Mouse (Mus musculus) forebrain, embryonic 11.5 days (tissue): ENCODE data around the gene Trim2. TPM values are rescaled to one million over a fixed set of nuclear protein-coding genes. Genes with fewer than 3 reads are reported as not detected.

Source experiments
- ATAC-seq: fragments of 200-750 bp; cut with Nextera tagmentation; replicated peaks from 2 replicates; pipeline ENCODE4 v1.8.0; 2017; ENCODE audit warnings: moderate TSS enrichment; ENCODE audit not compliant: low FRiP score
- DNase-seq: peaks from one replicate; pipeline ENCODE4 v3.0.0-alpha.2; 2017; ENCODE audit warnings: low spot score
- H3K27ac ChIP-seq: fragments of 300-500 bp; sonication (generic); 2 replicates; pipeline ENCODE4 v1.5.1; 2014; ENCODE audit warnings: low read depth, low read length
- H3K27me3 ChIP-seq: fragments of 300-500 bp; sonication (generic); 2 replicates; pipeline ENCODE4 v1.6.1; 2014; ENCODE audit warnings: mild to moderate bottlenecking, low read length, mixed read lengths; ENCODE audit not compliant: control insufficient read depth, insufficient read depth
- H3K36me3 ChIP-seq: fragments of 300-500 bp; sonication (generic); 2 replicates; pipeline ENCODE4 v1.6.1; 2014; ENCODE audit warnings: mild to moderate bottlenecking, low read length, moderate library complexity, mixed read lengths; ENCODE audit not compliant: control insufficient read depth, insufficient read depth
- H3K4me1 ChIP-seq: fragments of 300-500 bp; sonication (generic); replicated peaks from 2 replicates; pipeline ENCODE4 v1.6.1; 2014; ENCODE audit warnings: low read length, mixed read lengths; ENCODE audit not compliant: control insufficient read depth, insufficient read depth
- H3K4me2 ChIP-seq: fragments of 300-500 bp; sonication (generic); 2 replicates; pipeline ENCODE4 v1.6.1; 2014; ENCODE audit warnings: low read depth, mild to moderate bottlenecking, low read length, moderate library complexity, mixed read lengths; ENCODE audit not compliant: severe bottlenecking
- H3K4me3 ChIP-seq: fragments of 300-500 bp; sonication (generic); 2 replicates; pipeline ENCODE4 v1.5.1; 2014; ENCODE audit warnings: low read depth, low read length
- H3K9ac ChIP-seq: fragments of 300-500 bp; sonication (generic); 2 replicates; pipeline ENCODE4 v1.6.1; 2014; ENCODE audit warnings: low read length
- H3K9me3 ChIP-seq: fragments of 300-500 bp; sonication (generic); 2 replicates; pipeline ENCODE4 v1.6.1; 2016; ENCODE audit warnings: low read length, mixed read lengths; ENCODE audit not compliant: control insufficient read depth
- WGBS: fragments of 180-500 bp; shearing (Covaris S2); extraction: QIAGEN DNeasy Blood & Tissue Kit; methylation state at CpG from one replicate; pipeline ENCODE4 v1.1.7; 2014; 5-methylcytosine and 5-hydroxymethylcytosine counted together
- polyA plus RNA-seq: library from polyadenylated mRNA; unstranded; fragments of >200 nt; fragmentation: Nextera tagmentation; extraction: Ambion mirVana; gene quantifications from 2 replicates; pipeline ENCODE4 v1.2.1, GENCODE M21; 2014

Gene Trim2
- polyA plus RNA-seq, 1 experiment from 2014 or later, result 70.3 TPM

DNA sequence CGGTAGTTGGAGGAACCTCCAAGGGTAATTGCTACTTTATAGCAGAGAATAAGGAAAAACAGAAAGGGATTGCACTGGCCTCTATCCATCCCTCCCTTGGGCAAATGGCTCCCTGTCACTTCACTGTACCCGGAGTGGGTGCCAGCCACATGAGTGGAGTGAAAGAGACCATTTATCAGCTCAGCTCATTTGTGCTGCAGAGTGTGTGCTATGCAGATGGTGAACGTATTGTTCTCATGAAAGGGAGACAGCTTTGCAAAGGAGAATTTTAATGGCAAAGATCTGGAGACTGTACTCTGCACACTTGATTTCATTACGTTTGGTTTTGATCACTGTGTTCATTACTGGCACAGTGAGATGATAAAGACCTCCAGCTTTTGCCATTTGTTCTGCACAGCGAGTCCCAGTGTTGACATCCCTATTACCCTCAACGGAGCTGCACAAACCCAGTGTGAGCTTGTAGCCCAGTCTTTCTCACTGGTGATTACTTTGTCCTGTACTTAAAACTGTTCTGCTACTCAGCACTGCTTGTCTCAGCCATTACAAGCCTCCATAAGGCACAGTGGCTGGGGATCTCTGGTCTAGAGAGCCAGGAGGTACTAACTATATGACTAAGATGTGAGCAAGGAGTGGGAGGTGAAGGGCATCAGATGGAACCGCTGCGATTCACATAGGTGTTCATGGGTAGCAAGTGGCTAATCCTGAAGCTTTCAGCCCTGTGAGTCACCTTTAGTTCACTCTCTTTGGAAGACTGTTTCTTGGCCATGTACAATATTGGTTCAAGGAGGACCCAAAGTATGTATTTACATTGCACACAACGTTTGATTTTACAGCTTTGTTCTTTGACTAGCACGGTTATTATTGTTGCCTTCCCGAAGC, 53.7 kb downstream of the Trim2 start:
- Histone ChIP-seq H3K27ac (peak overlapping the region; percentile 46; the same call in 1 of the 2 replicates), H3K4me2 (no peak overlapping the region), H3K9me3 (no peaks in the 10 kb centered on the region), H3K4me1 (peaks cover 19% of the 10 kb centered on the region), H3K27me3 (peaks cover 2% of the 10 kb centered on the region; the same call in 1 of the 2 replicates), H3K4me3 (no peak overlapping the region), H3K9ac (peak overlapping the region; percentile 20), H3K36me3 (no peaks in the 10 kb centered on the region)
- WGBS, result 67% methylated on average over 11 of the region's 11 CpGs
- ATAC-seq, result peak; percentile 66
- DNase-seq, result no peak

GRCm38 (mm10) chr3:84251721-84252120, 55.0 kb downstream of the Trim2 start:
- H3K27ac ChIP-seq, result no peak overlapping the region
- no peak for ATAC-seq
- 89% methylated on average over 4 of the region's 4 CpGs for WGBS

GRCm38 (mm10) chr3:84250275-84250674, 56.4 kb downstream of the Trim2 start:
- no peak overlapping the region for H3K9ac ChIP-seq
- no peaks in the 10 kb centered on the region for H3K9me3 ChIP-seq
- H3K4me3 ChIP-seq, result no peak overlapping the region
- 95% methylated on average over 7 of the region's 7 CpGs for WGBS
- DNase-seq (no peak), ATAC-seq (no peak)
- no peaks in the 10 kb centered on the region for H3K36me3 ChIP-seq
- H3K27ac ChIP-seq, result no peak overlapping the region
- H3K4me1 ChIP-seq, result peaks cover 18% of the 10 kb centered on the region
- H3K27me3 ChIP-seq, result no peaks in the 10 kb centered on the region
- no peak overlapping the region for H3K4me2 ChIP-seq

More at GRCm38 (mm10) chr3:84251721-84252120, 55.0 kb downstream of the Trim2 start:
- DNase-seq, result no peak
- Histone ChIP-seq H3K4me3 (no peak overlapping the region), H3K27me3 (no peaks in the 10 kb centered on the region; the same call in 1 of the 2 replicates), H3K4me1 (peaks cover 18% of the 10 kb centered on the region), H3K4me2 (no peak overlapping the region), H3K9ac (no peak overlapping the region), H3K9me3 (no peaks in the 10 kb centered on the region), H3K36me3 (no peaks in the 10 kb centered on the region)

- Histone ChIP-seq H3K9me3 (no peaks in the 10 kb centered on the region), H3K36me3 (no peaks in the 10 kb centered on the region), H3K27me3 (no peaks in the 10 kb centered on the region), H3K4me2 (no peak overlapping the region), H3K9ac (no peak overlapping the region), H3K27ac (no peak overlapping the region), H3K4me1 (peaks cover 1% of the 10 kb centered on the region; the same call in 1 of the 2 replicates), H3K4me3 (no peak overlapping the region)
- WGBS, result 74% methylated on average over 8 of the region's 8 CpGs
- no peak for DNase-seq
- ATAC-seq, result no peak
These were observed 58.9 kb downstream of the Trim2 start for GRCm38 (mm10) chr3:84247789-84248188.

DNA sequence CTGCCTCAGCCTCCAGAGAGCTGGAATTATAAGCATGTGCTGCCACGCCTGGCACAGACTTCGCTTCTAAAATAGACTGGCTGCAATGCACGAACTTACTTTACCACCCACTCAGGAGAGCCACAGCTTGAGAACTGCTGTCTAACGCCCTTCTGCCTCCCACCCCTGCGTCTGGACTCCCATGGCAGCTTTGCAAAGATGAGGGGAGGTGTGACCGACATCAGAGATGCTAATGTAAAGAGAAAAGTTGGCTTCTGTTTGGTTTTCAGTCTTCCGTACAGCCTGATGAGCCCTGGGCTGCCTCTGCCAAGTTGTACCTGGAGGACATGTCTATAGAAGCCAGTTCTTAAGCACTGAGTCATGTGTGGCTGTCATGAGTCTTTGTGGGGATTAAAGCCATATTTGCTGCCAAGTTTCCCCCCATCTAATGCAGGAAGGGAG, 60.2 kb downstream of the Trim2 start:
- Histone ChIP-seq H3K9me3 (no peaks in the 10 kb centered on the region), H3K4me1 (no peaks in the 10 kb centered on the region), H3K27ac (no peak overlapping the region), H3K9ac (no peak overlapping the region), H3K27me3 (no peaks in the 10 kb centered on the region), H3K36me3 (no peaks in the 10 kb centered on the region), H3K4me2 (no peak overlapping the region), H3K4me3 (no peak overlapping the region)
- DNase-seq (no peak), ATAC-seq (no peak)
- 93% methylated on average over 7 of the region's 7 CpGs for WGBS

DNA sequence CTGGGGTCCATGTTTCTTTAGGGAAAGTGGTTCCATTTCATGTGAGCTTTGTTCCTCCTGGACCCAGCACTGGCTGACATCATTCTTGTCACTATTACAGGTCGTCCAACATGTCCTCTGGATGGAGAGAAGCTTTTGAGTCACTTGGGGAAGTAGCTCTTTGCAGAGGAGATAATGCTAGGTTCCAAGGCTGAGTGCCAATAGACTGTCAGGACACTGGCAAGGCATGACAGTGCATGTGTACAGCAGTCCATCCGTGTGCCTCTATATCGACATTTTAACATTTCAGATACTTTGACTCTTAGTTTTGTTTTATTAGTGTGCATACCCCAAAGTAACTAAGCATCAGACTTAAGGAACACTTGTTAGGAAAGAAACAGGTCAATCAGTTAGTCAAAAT, 63.6 kb downstream of the Trim2 start:
- H3K4me1 ChIP-seq, result no peaks in the 10 kb centered on the region
- H3K9me3 ChIP-seq, result no peaks in the 10 kb centered on the region
- DNase-seq (no peak), ATAC-seq (no peak)
- 89% methylated on average over 3 of the region's 3 CpGs for WGBS
- H3K36me3 ChIP-seq, result no peaks in the 10 kb centered on the region
- H3K4me3 ChIP-seq, result no peak overlapping the region
- no peak overlapping the region for H3K4me2 ChIP-seq
- no peak overlapping the region for H3K27ac ChIP-seq
- no peaks in the 10 kb centered on the region for H3K27me3 ChIP-seq
- H3K9ac ChIP-seq, result no peak overlapping the region

- H3K9ac ChIP-seq, result no peak overlapping the region
- H3K4me3 ChIP-seq, result no peak overlapping the region
- no peaks in the 10 kb centered on the region for H3K36me3 ChIP-seq
- ATAC-seq (no peak), DNase-seq (no peak)
- H3K27me3 ChIP-seq, result no peaks in the 10 kb centered on the region
- no peaks in the 10 kb centered on the region for H3K9me3 ChIP-seq
- WGBS, result 89% methylated on average over 4 of the region's 4 CpGs
- H3K4me2 ChIP-seq, result no peak overlapping the region
- H3K27ac ChIP-seq, result no peak overlapping the region
- no peaks in the 10 kb centered on the region for H3K4me1 ChIP-seq
These were observed 64.2 kb downstream of the Trim2 start for GRCm38 (mm10) chr3:84242497-84242896.

DNA sequence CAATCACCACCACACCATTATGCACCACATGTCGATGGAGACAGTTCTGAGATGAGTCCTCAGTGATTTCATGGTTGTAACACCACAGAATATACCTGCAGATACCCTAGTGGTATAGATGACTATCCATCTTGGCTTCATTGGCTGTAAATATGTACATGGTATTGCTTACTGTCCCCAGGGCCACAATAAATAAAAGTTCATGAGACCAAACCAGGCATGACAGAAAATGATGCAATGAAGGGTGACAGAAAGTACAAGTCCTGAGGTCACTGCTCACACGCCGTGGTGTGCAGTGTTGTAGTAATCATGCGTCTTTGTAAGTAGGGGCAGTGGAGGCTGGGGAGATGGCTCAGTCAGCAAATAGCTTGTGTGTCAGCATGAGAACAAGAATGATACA, 65.6 kb downstream of the Trim2 start:
- Histone ChIP-seq H3K27ac (no peak overlapping the region), H3K27me3 (no peaks in the 10 kb centered on the region), H3K4me1 (no peaks in the 10 kb centered on the region), H3K9me3 (no peaks in the 10 kb centered on the region), H3K4me3 (no peak overlapping the region), H3K36me3 (no peaks in the 10 kb centered on the region), H3K9ac (no peak overlapping the region), H3K4me2 (no peak overlapping the region)
- no peak for DNase-seq
- WGBS, result 95% methylated on average over 4 of the region's 4 CpGs
- no peak for ATAC-seq
